Mouse (Mus musculus) G1E (cell line): ENCODE data around the gene Gm11639.

Experiments
- CTCF ChIP-seq: IDR thresholded peaks from 2 replicates; pipeline ENCODE4 v1.5.1; 2012; ENCODE audit warnings: low read depth, low read length, inconsistent platforms, mixed read lengths
- GATA1 ChIP-seq: IDR thresholded peaks from 2 replicates; pipeline ENCODE4 v1.6.1; 2012; ENCODE audit warnings: borderline replicate concordance, low read length, inconsistent platforms, mixed read lengths
- POLR2AphosphoS5 ChIP-seq: IDR thresholded peaks from 2 replicates; pipeline ENCODE4 v1.6.1; 2012; ENCODE audit warnings: low read depth, low read length, inconsistent platforms; ENCODE audit not compliant: insufficient replicate concordance
- TAL1 ChIP-seq: conservative IDR thresholded peaks from 2 replicates; pipeline ENCODE4 v1.6.1; 2012; ENCODE audit warnings: low read depth, low read length, inconsistent platforms, mixed read lengths

DNA sequence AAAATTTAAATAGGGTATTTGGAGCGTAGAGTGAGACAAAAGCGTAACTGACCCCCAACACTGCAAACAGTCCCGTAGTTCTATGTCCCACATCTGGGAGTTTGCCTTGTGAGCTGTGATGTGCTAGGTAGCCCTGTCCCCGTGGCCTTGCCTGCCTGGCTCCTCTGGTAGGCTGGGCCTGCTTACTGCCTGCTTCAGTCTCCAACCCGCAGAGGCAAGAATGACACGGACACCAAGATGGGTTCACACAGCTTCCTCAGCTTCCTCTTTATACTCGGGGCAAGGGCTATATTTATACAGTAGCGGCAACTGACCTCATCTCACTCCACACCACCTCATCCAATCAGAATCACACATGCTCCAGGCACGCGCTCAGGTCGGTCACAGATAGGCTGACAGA lies 10.7 kb upstream of the Gm11639 start:
- no peak for TF ChIP-seq CTCF
- TF ChIP-seq TAL1, result no peak
- no peak for TF ChIP-seq POLR2AphosphoS5
- TF ChIP-seq GATA1, result no peak
